Mouse (Mus musculus) olfactory bulb, adult 2 months (tissue): Measurements from ENCODE around the gene Ccna1. TPM values are rescaled to one million over a fixed set of nuclear protein-coding genes. Genes with fewer than 3 reads are reported as not detected.

Experiments used
- H3K27ac ChIP-seq: fragments of 200-500 bp; 2 replicates; pipeline ENCODE4 v1.5.1; 2012; ENCODE audit warnings: low read depth, low read length; ENCODE audit not compliant: insufficient read depth
- H3K4me1 ChIP-seq: fragments of 200-500 bp; 2 replicates; pipeline ENCODE4 v1.6.1; 2012; ENCODE audit warnings: low read length; ENCODE audit not compliant: control insufficient read depth, insufficient read depth
- H3K4me3 ChIP-seq: fragments of 200-500 bp; 2 replicates; pipeline ENCODE4 v1.5.1; 2012; ENCODE audit warnings: mild to moderate bottlenecking, low read depth, low read length, moderate library complexity; ENCODE audit not compliant: insufficient read depth
- CTCF ChIP-seq: fragments of 200-500 bp; IDR thresholded peaks from 2 replicates; pipeline ENCODE4 v1.5.1; 2012; ENCODE audit warnings: low read depth, mild to moderate bottlenecking, low read length, moderate library complexity; ENCODE audit not compliant: insufficient read depth
- POLR2A ChIP-seq: fragments of 200-500 bp; IDR thresholded peaks from 2 replicates; pipeline ENCODE4 v1.6.1; 2012; ENCODE audit warnings: mild to moderate bottlenecking, low read depth, low read length, moderate library complexity; ENCODE audit not compliant: insufficient read depth
- WGBS: fragments of 180-500 bp; shearing (Covaris S2); methylation state at CpG from one replicate; pipeline ENCODE4 v1.1.7; 2018; 5-methylcytosine and 5-hydroxymethylcytosine counted together
- polyA plus RNA-seq: library from polyadenylated mRNA; stranded (reverse); fragments of >200 nt; gene quantifications from 2 replicates; pipeline ENCODE4 v1.2.4, GENCODE M21; 2012; ENCODE audit warnings: low replicate concordance; ENCODE audit not compliant: missing spikeins, insufficient read depth, insufficient read length

The Ccna1 gene
- not detected in 2 replicates for polyA plus RNA-seq

- WGBS = under 1% methylated on average over 73 of the region's 73 CpGs
- H3K27ac ChIP-seq = no peak within 1 kb of the TSS
- H3K4me1 ChIP-seq = peaks cover 12% of the 10 kb centered on the region
- peak within 1 kb of the TSS; percentile 90 for H3K4me3 ChIP-seq
- no peak for TF ChIP-seq POLR2A
- 0 out of 2 replicates have a peak, but pooled peaks have one; percentile 8 for TF ChIP-seq CTCF
Observed at GRCm38 (mm10) chr3:55055038-55055746, at the start of gene Ccna1. Ccna1 (minus strand) TSS chr3:55055501.

GRCm38 (mm10) chr3:55101092-55101491 lies 45.8 kb upstream of the Ccna1 start:
- TF ChIP-seq POLR2A = no peak
- no peak for TF ChIP-seq CTCF
- Histone ChIP-seq H3K4me1 (peaks cover 2% of the 10 kb centered on the region; the same call in 1 of the 2 replicates), H3K27ac (no peak overlapping the region), H3K4me3 (no peak overlapping the region)

DNA sequence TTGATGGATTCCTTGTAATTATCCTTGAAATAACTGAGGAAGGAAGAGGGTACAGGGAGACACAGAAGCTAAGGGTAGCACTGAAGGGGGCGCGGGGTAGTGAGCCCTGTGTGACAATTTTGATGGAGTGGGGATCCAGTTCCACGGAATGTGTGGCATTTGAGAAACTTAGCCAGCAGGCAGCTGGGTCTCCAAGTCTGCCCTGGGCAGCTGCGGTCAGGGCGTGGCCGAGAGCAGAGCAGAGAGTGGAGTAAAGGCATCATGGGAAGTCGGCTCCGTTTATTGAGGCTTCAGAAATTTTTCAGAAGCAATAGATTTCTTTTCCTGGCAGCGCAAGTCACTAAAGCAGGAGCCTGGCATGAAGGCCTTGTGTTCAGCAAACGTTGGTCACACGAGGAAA lies 43.7 kb upstream of the Ccna1 start:
- Histone ChIP-seq H3K27ac (no peak overlapping the region), H3K4me1 (peaks cover 2% of the 10 kb centered on the region; the same call in 1 of the 2 replicates), H3K4me3 (no peak overlapping the region)
- TF ChIP-seq POLR2A = no peak
- no peak for TF ChIP-seq CTCF
- 84% methylated on average over 11 of the region's 11 CpGs for WGBS

DNA sequence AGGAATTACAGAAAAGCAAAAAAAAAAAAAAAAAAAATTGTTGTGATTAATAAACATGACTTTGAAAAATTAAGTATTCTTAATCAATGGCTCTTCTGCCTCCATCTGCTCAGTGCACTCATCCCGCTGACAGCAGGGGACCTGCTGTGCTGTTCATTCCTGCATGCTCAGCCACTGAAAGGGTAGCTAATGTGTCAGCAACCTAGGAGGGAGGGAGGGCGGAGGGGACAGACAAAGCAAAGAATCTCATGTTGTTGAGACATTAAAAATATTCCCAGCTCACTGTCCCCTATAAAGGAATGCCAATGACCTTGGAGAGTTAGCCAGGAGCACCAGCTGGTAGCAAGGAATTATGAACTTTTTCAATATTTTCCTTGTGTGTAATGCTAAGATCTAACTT lies 42.7 kb upstream of the Ccna1 start:
- WGBS = 59% methylated on average over 2 of the region's 2 CpGs
- Histone ChIP-seq H3K4me1 (peaks cover 2% of the 10 kb centered on the region; the same call in 1 of the 2 replicates), H3K4me3 (no peak overlapping the region), H3K27ac (no peak overlapping the region)
- TF ChIP-seq POLR2A (no peak), CTCF (no peak)

DNA sequence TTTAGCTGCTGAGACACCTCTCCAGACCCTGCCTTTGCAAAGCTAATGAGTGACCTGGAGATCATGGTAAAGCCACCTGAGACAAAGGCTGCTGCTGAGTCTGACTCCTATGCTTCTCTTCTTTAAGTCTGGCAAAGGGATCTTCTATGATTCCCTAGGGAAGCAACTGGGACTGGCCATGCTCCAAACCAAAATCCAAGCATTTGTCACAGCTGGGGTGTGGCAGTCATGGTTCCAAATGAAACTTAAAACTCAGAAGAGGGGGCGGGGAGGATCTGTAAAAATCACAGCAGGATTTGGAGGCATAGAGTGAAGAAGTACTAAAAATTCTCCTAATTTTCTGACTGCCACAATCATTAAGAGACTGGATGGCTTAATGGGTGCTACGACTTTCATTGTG lies 41.9 kb upstream of the Ccna1 start:
- Histone ChIP-seq H3K4me3 (no peak overlapping the region), H3K4me1 (peaks cover 2% of the 10 kb centered on the region; the same call in 1 of the 2 replicates), H3K27ac (peak overlapping the region; percentile 33; the same call in 1 of the 2 replicates)
- 53% methylated on average over 2 of the region's 2 CpGs for WGBS
- no peak for TF ChIP-seq POLR2A
- TF ChIP-seq CTCF = no peak

DNA sequence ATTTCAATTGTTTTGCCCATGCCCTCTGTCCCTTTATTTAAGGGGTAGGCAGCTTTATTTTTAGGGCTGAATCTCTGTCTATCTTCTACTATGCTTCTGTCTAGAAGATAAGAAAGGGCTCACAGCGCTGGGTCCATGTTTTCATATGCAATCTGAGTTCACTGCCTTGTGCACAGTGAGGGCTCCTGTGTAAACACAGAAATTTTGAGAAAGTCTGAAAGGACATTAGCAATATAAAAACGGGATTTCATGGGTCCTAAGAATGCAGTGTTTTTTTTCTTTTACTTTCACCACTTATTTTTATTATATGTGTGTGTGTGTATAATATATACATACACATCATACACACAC lies 41.3 kb upstream of the Ccna1 start:
- Histone ChIP-seq H3K4me1 (peaks cover 2% of the 10 kb centered on the region; the same call in 1 of the 2 replicates), H3K27ac (peak overlapping the region; percentile 44; the same call in 1 of the 2 replicates), H3K4me3 (no peak overlapping the region)
- TF ChIP-seq CTCF (no peak), POLR2A (no peak)
- 61% methylated on average over 2 of the region's 2 CpGs for WGBS

DNA sequence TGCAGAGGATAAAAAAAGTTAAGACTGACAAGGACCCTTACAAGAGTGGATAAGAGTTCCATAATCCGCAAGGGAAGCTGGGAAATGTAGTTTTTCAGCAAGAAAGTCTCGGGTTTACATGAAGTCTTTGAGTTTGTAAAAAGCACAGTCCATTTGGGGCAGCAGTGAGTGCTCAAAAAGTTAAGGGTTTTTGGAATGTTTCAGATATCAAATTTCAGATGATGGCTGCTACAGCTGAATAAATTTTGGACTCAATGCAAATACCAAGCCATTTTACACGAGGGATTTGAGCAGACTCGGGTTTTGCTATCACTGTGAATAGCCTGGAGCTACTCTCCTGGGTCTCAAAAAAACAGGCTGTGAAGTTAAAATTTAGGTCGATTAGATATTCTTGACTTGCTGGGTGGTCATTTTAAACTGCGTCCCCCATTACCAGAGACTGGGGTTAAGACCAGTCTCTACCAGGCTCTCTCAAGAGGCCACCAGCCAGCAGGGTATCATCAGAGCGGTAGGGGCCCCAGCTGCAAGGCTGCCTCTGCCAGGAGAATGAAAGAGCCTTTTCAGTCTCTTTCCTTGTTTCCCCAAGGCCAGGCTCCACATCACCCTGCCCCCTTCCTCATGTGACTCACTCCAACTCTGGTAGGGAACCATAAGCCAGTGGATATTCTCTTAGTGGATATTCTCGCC lies 40.8 kb upstream of the Ccna1 start:
- Histone ChIP-seq H3K4me3 (no peak overlapping the region), H3K27ac (peak overlapping the region; percentile 62; the same call in 1 of the 2 replicates), H3K4me1 (peaks cover 2% of the 10 kb centered on the region; the same call in 1 of the 2 replicates)
- TF ChIP-seq CTCF = no peak
- WGBS = 40% methylated on average over 8 of the region's 8 CpGs

DNA sequence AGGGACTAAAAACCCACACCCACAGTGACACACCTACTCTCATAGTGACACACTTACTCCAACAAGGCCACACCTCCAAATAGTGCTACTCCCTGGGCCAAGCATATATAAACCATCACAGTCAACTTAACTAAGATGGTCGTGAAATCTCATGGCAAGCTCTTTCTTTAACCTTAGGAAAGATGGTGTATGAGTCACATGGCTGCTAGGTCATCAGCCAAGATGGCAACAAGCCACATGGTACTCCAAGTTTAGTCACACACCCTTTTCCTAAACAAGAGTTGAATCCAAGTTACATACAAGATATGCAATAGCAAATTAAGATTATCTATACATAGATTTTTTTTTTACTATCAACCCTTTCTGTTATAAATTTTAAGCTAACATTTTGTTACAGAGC lies 37.9 kb upstream of the Ccna1 start:
- WGBS = 77% methylated on average over 1 of the region's 1 CpGs
- TF ChIP-seq POLR2A = no peak
- no peak for TF ChIP-seq CTCF
- peaks cover 2% of the 10 kb centered on the region; the same call in 1 of the 2 replicates for H3K4me1 ChIP-seq
- no peak overlapping the region for H3K27ac ChIP-seq
- no peak overlapping the region for H3K4me3 ChIP-seq

- Histone ChIP-seq H3K4me3 (no peak overlapping the region), H3K4me1 (no peaks in the 10 kb centered on the region), H3K27ac (no peak overlapping the region)
- TF ChIP-seq POLR2A = no peak
- no peak for TF ChIP-seq CTCF
- 81% methylated on average over 4 of the region's 4 CpGs for WGBS
Observed at GRCm38 (mm10) chr3:55089291-55089690, 34.0 kb upstream of the Ccna1 start.
